ENCODE assay signal across 19 mouse cellular contexts in genomic region chr9:66720686-66721450, GRCm38 (mm10). TPM values are rescaled to one million over a fixed set of nuclear protein-coding genes. Genes with fewer than 3 reads are reported as not detected.
DNase-seq lines count a peak whose midpoint lies in the region; ATAC-seq and TF ChIP-seq lines count a peak whose summit lies in the region.
"Had no signal": no experiment of that assay in that cellular context is flagged by ENCODE, and none has a peak within 500 bp of the region (broad histone marks: within the 10 kb centered on the region; RNA-seq: fewer than 3 reads in every experiment).

No protein-coding gene starts in this region.

- TF ChIP-seq CTCF in stomach, postnatal 0 days (IDR thresholded peaks at IDR 0.05; ENCODE audit: low read depth): no peak

- peak; percentile 12 for DNase-seq in CD4-positive, CD25-positive, alpha-beta regulatory T cell, adult 2 months (ENCODE audit: low read depth, low spot score)
- peak; percentile 20 for DNase-seq in 3T3-L1 (ENCODE audit: low read depth, low spot score)
- DNase-seq in kidney, postnatal 10 days: peak; percentile 52
- DNase-seq in stomach, postnatal 0 days (ENCODE audit: low spot score): no peak
- no peak for DNase-seq in embryo, embryonic 10.5 days (ENCODE audit: low spot score)
- no peak for DNase-seq in heart, postnatal 25 days (ENCODE audit: low spot score)
- DNase-seq in frontal cortex, postnatal 36 days (ENCODE audit: low spot score in 2 of 2): no peak
- DNase-seq: adrenal gland, postnatal 36 days; cerebellum, adult 18-20 months; right cerebral cortex, postnatal 14 days had no signal

- no peak overlapping the region for H3K4me3 ChIP-seq in stomach, postnatal 0 days (ENCODE audit: low read depth, low read length)
- H3K4me3 ChIP-seq: hindbrain, embryonic 10.5 days; limb, embryonic 13.5 days; lung, embryonic 15.5 days; midbrain, embryonic 12.5 days; stomach, embryonic 15.5 days had no signal

- H3K4me2 ChIP-seq in stomach, postnatal 0 days (replicated peaks; ENCODE audit: low read depth): no peak overlapping the region
- H3K4me2 ChIP-seq: limb, embryonic 13.5 days; lung, embryonic 15.5 days; midbrain, embryonic 12.5 days; stomach, embryonic 15.5 days had no signal

- no peaks in the 10 kb centered on the region for H3K36me3 ChIP-seq in stomach, postnatal 0 days (ENCODE audit: control insufficient read depth, insufficient read depth, low read length)
- H3K36me3 ChIP-seq: hindbrain, embryonic 10.5 days; lung, embryonic 15.5 days; midbrain, embryonic 12.5 days; stomach, embryonic 15.5 days had no signal

- 79% methylated on average over 8 of the region's 8 CpGs for WGBS in stomach, postnatal 0 days

- H3K9me3 ChIP-seq in stomach, postnatal 0 days (ENCODE audit: control insufficient read depth, low read length): no peaks in the 10 kb centered on the region
- H3K9me3 ChIP-seq: hindbrain, embryonic 10.5 days; limb, embryonic 13.5 days; lung, embryonic 15.5 days; midbrain, embryonic 12.5 days; stomach, embryonic 15.5 days had no signal

- ATAC-seq in CD4-positive, CD25-positive, alpha-beta regulatory T cell, adult 4 months: no peak
- peak; percentile 38; the same call in 1 of the 2 replicates for ATAC-seq in stomach, postnatal 0 days (ENCODE audit: low FRiP score, low TSS enrichment)
- ATAC-seq: forebrain, embryonic 14.5 days had no signal

- H3K27ac ChIP-seq in stomach, postnatal 0 days (replicated peaks): no peak overlapping the region
- H3K27ac ChIP-seq: hindbrain, embryonic 10.5 days; liver, embryonic 14.5 days; lung, embryonic 15.5 days; macrophage; midbrain, embryonic 12.5 days; stomach, embryonic 15.5 days had no signal

- no peaks in the 10 kb centered on the region for H3K27me3 ChIP-seq in stomach, postnatal 0 days (ENCODE audit: control insufficient read depth, insufficient read depth, low read length)
- H3K27me3 ChIP-seq: limb, embryonic 13.5 days; lung, embryonic 15.5 days; midbrain, embryonic 12.5 days; stomach, embryonic 15.5 days had no signal

- no peak overlapping the region for H3K9ac ChIP-seq in stomach, postnatal 0 days (ENCODE audit: low read length)
- H3K9ac ChIP-seq: limb, embryonic 13.5 days; liver, embryonic 14.5 days; lung, embryonic 15.5 days; midbrain, embryonic 12.5 days; stomach, embryonic 15.5 days had no signal

- H3K4me1 ChIP-seq in stomach, postnatal 0 days (replicated peaks; ENCODE audit: control insufficient read depth, insufficient read depth): no peaks in the 10 kb centered on the region
- H3K4me1 ChIP-seq: lung, embryonic 15.5 days; stomach, embryonic 15.5 days had no signal

- TF ChIP-seq EP300 in stomach, postnatal 0 days (optimal IDR thresholded peaks at IDR 0.05): no peak

- intact Hi-C loops in heart, postnatal 25 days (cut with DNase I): no loop called here

RNA-seq across cellular contexts. Expression of gene Car12, which starts 7.4 kb away (rescaled TPM):
- 10 to 100 TPM in 1 of 2 experiments, 1 to 10 TPM in 1; 7.5 to 11.4 TPM for polyA plus RNA-seq in CD4-positive, CD25-positive, alpha-beta regulatory T cell, adult 4 months (2017; shearing (Covaris generic))
- 11.1 and 11.3 TPM in 2 replicates for polyA plus RNA-seq in stomach, postnatal 0 days (2015; fragmentation: Nextera tagmentation; extraction: Ambion mirVana)
- total RNA-seq in heart, postnatal 25 days (2021): not detected

Comparison
In these comparisons a context has a peak if more than half of its experiments do, and no peak if none do; other contexts are left out.
1. DNase-seq: peak in CD4-positive, CD25-positive, alpha-beta regulatory T cell, adult 2 months (single experiment), 3T3-L1 (single experiment) and kidney, postnatal 10 days (single experiment); none in stomach, postnatal 0 days (single experiment), embryo, embryonic 10.5 days (single experiment), heart, postnatal 25 days (single experiment) and frontal cortex, postnatal 36 days (0 of 2).